Mouse (Mus musculus): ENCODE results near the gene Ctrb1. TPM values are rescaled to one million over a fixed set of nuclear protein-coding genes. Genes with fewer than 3 reads are reported as not detected.
"Not testable (repeated sequence)": the region's sequence is repeated elsewhere in the genome, so short reads cannot be mapped to it uniquely, and the experiment has no call there.

Ctrb1 gene
- polyA plus RNA-seq, 1 experiment from 2014 or later, result 0.13 TPM

GRCm38 (mm10) chr8:111650651-111651050 is 40.2 kb downstream of the Ctrb1 start:
- WGBS (ENCODE audit: insufficient replicate concordance), result 82% methylated on average over 3 of the region's 3 CpGs
- Histone ChIP-seq H3K36me3 (replicated peaks; ENCODE audit: insufficient read depth, low read length) (no peaks in the 10 kb centered on the region), H3K4me3 (ENCODE audit: low read depth, low read length) (no peak overlapping the region), H3K27me3 (ENCODE audit: insufficient read depth, low read length) (no peaks in the 10 kb centered on the region), H3K4me1 (ENCODE audit: insufficient read depth) (peaks cover 6% of the 10 kb centered on the region), H3K4me2 (ENCODE audit: low read depth, low read length) (no peak overlapping the region), H3K9ac (replicated peaks) (no peak overlapping the region), H3K9me3 (ENCODE audit: low read length) (no peaks in the 10 kb centered on the region), H3K27ac (ENCODE audit: low read depth) (no peak overlapping the region)
- ATAC-seq (no peak), DNase-seq (no peak)
- TF ChIP-seq CTCF (IDR thresholded peaks at IDR 0.05; ENCODE audit: low read depth), result no peak
- TF ChIP-seq EP300 (IDR thresholded peaks at IDR 0.05; ENCODE audit: low read depth), result no peak

DNA sequence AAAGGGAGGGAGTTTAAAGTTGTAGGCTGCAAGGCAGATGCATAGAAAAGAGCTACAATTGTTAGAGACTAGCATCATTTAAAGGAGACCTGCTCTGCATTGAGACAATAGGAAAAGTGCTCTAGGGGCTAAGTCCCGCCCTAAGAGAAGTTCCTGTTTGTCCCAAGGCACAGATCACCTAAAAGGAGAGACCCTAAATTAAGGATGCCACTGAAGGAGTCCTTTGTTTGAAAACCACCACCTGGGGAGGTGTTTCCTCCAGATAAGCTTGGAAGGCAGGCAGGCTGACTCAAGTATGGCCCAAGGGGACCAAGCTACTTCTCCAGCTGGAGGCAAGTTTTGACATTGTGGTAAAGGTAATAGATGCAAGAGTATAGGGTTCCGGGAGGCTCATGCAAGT is 42.0 kb downstream of the Ctrb1 start:
- Histone ChIP-seq H3K27ac (ENCODE audit: low read depth) (no peak overlapping the region), H3K4me1 (ENCODE audit: insufficient read depth) (peaks cover 6% of the 10 kb centered on the region), H3K4me2 (ENCODE audit: low read depth, low read length) (no peak overlapping the region), H3K36me3 (replicated peaks; ENCODE audit: insufficient read depth, low read length) (no peaks in the 10 kb centered on the region), H3K27me3 (ENCODE audit: insufficient read depth, low read length) (no peaks in the 10 kb centered on the region), H3K4me3 (ENCODE audit: low read depth, low read length) (no peak overlapping the region), H3K9ac (replicated peaks) (no peak overlapping the region), H3K9me3 (ENCODE audit: low read length) (no peaks in the 10 kb centered on the region)
- WGBS (ENCODE audit: insufficient replicate concordance), result 58% methylated on average over 2 of the region's 2 CpGs
- ATAC-seq (no peak), DNase-seq (no peak)
- TF ChIP-seq EP300 (IDR thresholded peaks at IDR 0.05; ENCODE audit: low read depth) (no peak), CTCF (IDR thresholded peaks at IDR 0.05; ENCODE audit: low read depth) (no peak)

- Histone ChIP-seq H3K4me1 (ENCODE audit: insufficient read depth) (peaks cover 15% of the 10 kb centered on the region), H3K27ac (ENCODE audit: low read depth) (no peak overlapping the region)
- no peak for TF ChIP-seq CTCF (IDR thresholded peaks at IDR 0.05; ENCODE audit: low read depth)
- no peak for TF ChIP-seq EP300 (IDR thresholded peaks at IDR 0.05; ENCODE audit: low read depth)
These were observed 45.1 kb downstream of the Ctrb1 start for GRCm38 (mm10) chr8:111645715-111646114.

GRCm38 (mm10) chr8:111644286-111645051 is 46.3 kb downstream of the Ctrb1 start:
- TF ChIP-seq EP300 (IDR thresholded peaks at IDR 0.05; ENCODE audit: low read depth), result peak; percentile 91
- DNase-seq (peak; percentile 55), ATAC-seq (peak; percentile 8; the same call in 1 of the 2 replicates)
- peak overlapping the region; percentile 85 for H3K4me3 ChIP-seq (ENCODE audit: low read depth, low read length)
- WGBS (ENCODE audit: insufficient replicate concordance), result 17% methylated on average over 12 of the region's 12 CpGs
- H3K4me2 ChIP-seq (ENCODE audit: low read depth, low read length), result peak overlapping the region; percentile 97
- H3K4me1 ChIP-seq (ENCODE audit: insufficient read depth), result peaks cover 15% of the 10 kb centered on the region
- H3K36me3 ChIP-seq (replicated peaks; ENCODE audit: insufficient read depth, low read length); H3K27me3 ChIP-seq (ENCODE audit: insufficient read depth, low read length); H3K9me3 ChIP-seq (ENCODE audit: low read length): not testable (repeated sequence)
- peak overlapping the region; percentile 95; the same call in 1 of the 2 replicates for H3K9ac ChIP-seq (replicated peaks)
- H3K27ac ChIP-seq (ENCODE audit: low read depth), result peak overlapping the region; percentile 99

More at GRCm38 (mm10) chr8:111645715-111646114, 45.1 kb downstream of the Ctrb1 start:
- Histone ChIP-seq H3K4me3 (ENCODE audit: low read depth, low read length) (no peak overlapping the region), H3K9ac (replicated peaks) (no peak overlapping the region), H3K36me3 (replicated peaks; ENCODE audit: insufficient read depth, low read length) (no peaks in the 10 kb centered on the region), H3K4me2 (ENCODE audit: low read depth, low read length) (0 out of 2 replicates have a peak overlapping the region, but pooled peaks have one; percentile 29), H3K9me3 (ENCODE audit: low read length) (no peaks in the 10 kb centered on the region), H3K27me3 (ENCODE audit: insufficient read depth, low read length) (no peaks in the 10 kb centered on the region)
- DNase-seq (no peak), ATAC-seq (no peak)
- 84% methylated on average over 8 of the region's 8 CpGs for whole genome bisulfite sequencing (ENCODE audit: insufficient replicate concordance)

- no peaks in the 10 kb centered on the region for H3K9me3 ChIP-seq (ENCODE audit: low read length)
- peak; percentile 94 for ATAC-seq
- WGBS (ENCODE audit: insufficient replicate concordance), result under 1% methylated on average over 74 of the region's 75 CpGs
These were observed 47.3 kb downstream of the Ctrb1 start, which contains the start of gene Zfp1 for GRCm38 (mm10) chr8:111643264-111644141. Zfp1 (plus strand) TSS chr8:111643401.

DNA sequence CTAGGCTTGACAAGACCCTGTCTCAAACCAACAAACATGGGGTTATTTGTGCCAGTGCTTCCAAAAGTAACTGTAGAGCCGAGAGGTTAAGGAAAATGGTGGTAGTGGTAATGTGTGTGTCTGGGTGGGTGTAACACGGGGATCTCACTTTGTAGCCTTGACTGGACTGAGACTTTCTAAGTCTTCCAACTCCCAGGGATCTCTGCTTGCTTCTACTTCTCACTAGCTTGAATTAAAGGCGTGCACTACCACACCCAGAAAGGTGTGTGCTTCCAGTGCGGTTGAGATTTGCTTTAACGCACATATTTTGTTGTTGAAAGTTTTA is 47.9 kb downstream of the Ctrb1 start:
- 1% methylated on average over 5 of the region's 5 CpGs for WGBS (ENCODE audit: insufficient replicate concordance)
- DNase-seq (no peak), ATAC-seq (peak; percentile 16)
- H3K9ac ChIP-seq (replicated peaks), result peak overlapping the region; percentile 95
- H3K4me3 ChIP-seq (ENCODE audit: low read depth, low read length), result peak overlapping the region; percentile 85
- peak overlapping the region; percentile 99 for H3K27ac ChIP-seq (ENCODE audit: low read depth)
- no peaks in the 10 kb centered on the region for H3K9me3 ChIP-seq (ENCODE audit: low read length)
- no peak for TF ChIP-seq EP300 (IDR thresholded peaks at IDR 0.05; ENCODE audit: low read depth)
- TF ChIP-seq CTCF (IDR thresholded peaks at IDR 0.05; ENCODE audit: low read depth), result no peak
- H3K4me2 ChIP-seq (ENCODE audit: low read depth, low read length), result peak overlapping the region; percentile 97
- no peaks in the 10 kb centered on the region for H3K36me3 ChIP-seq (replicated peaks; ENCODE audit: insufficient read depth, low read length)
- H3K4me1 ChIP-seq (ENCODE audit: insufficient read depth), result peaks cover 15% of the 10 kb centered on the region
- H3K27me3 ChIP-seq (ENCODE audit: insufficient read depth, low read length), result no peaks in the 10 kb centered on the region

More at GRCm38 (mm10) chr8:111643264-111644141, 47.3 kb downstream of the Ctrb1 start, which contains the start of gene Zfp1:
- H3K9ac ChIP-seq (replicated peaks), result peak within 1 kb of the TSS; percentile 95
- peak within 1 kb of the TSS; percentile 85 for H3K4me3 ChIP-seq (ENCODE audit: low read depth, low read length)
- H3K27ac ChIP-seq (ENCODE audit: low read depth), result peak within 1 kb of the TSS; percentile 99
- H3K27me3 ChIP-seq (ENCODE audit: insufficient read depth, low read length), result no peaks in the 10 kb centered on the region
- no peaks in the 10 kb centered on the region for H3K36me3 ChIP-seq (replicated peaks; ENCODE audit: insufficient read depth, low read length)
- peak within 1 kb of the TSS; percentile 97 for H3K4me2 ChIP-seq (ENCODE audit: low read depth, low read length)
- TF ChIP-seq EP300 (IDR thresholded peaks at IDR 0.05; ENCODE audit: low read depth), result peak; percentile 31; the same call in 1 of the 2 replicates
- no peak for TF ChIP-seq CTCF (IDR thresholded peaks at IDR 0.05; ENCODE audit: low read depth)
- H3K4me1 ChIP-seq (ENCODE audit: insufficient read depth), result peaks cover 15% of the 10 kb centered on the region
- peak; percentile 92 for DNase-seq

Data from liver, postnatal 0 days (tissue).